Mouse (Mus musculus): Measurements from ENCODE around the gene Enpp7. TPM values are rescaled to one million over a fixed set of nuclear protein-coding genes. Genes with fewer than 3 reads are reported as not detected.

Gene Enpp7
- polyA plus RNA-seq, 1 experiment from 2014 or later = not detected

GRCm38 (mm10) chr11:118985571-118985970, 2.4 kb upstream of the Enpp7 start:
- WGBS = 70% methylated on average over 5 of the region's 5 CpGs
- H3K4me3 ChIP-seq (ENCODE audit: low read length) = no peak overlapping the region
- no peak overlapping the region for H3K27ac ChIP-seq (ENCODE audit: low read length)
- no peak overlapping the region for H3K9ac ChIP-seq (replicated peaks; ENCODE audit: low read length)
- no peak for ATAC-seq (ENCODE audit: low FRiP score, low TSS enrichment)
- no peaks in the 10 kb centered on the region for H3K4me1 ChIP-seq (ENCODE audit: insufficient read depth, low read length)
- no peaks in the 10 kb centered on the region for H3K36me3 ChIP-seq (ENCODE audit: insufficient read depth, low read length)
- no peak overlapping the region for H3K4me2 ChIP-seq (replicated peaks; ENCODE audit: low read depth, low read length)
- H3K9me3 ChIP-seq (ENCODE audit: low read length) = no peaks in the 10 kb centered on the region
- H3K27me3 ChIP-seq (ENCODE audit: insufficient read depth, low read length) = no peaks in the 10 kb centered on the region; the same call in 1 of the 2 replicates

GRCm38 (mm10) chr11:118992781-118993180, 4.8 kb downstream of the Enpp7 start:
- 55% methylated on average over 3 of the region's 3 CpGs for WGBS
- Histone ChIP-seq H3K27ac (ENCODE audit: low read length) (no peak overlapping the region), H3K27me3 (ENCODE audit: insufficient read depth, low read length) (0 out of 2 replicates have a peak, but pooled peaks cover 3% of the 10 kb centered on the region), H3K9me3 (ENCODE audit: low read length) (no peaks in the 10 kb centered on the region), H3K9ac (replicated peaks; ENCODE audit: low read length) (no peak overlapping the region), H3K4me2 (replicated peaks; ENCODE audit: low read depth, low read length) (no peak overlapping the region), H3K36me3 (ENCODE audit: insufficient read depth, low read length) (no peaks in the 10 kb centered on the region), H3K4me1 (ENCODE audit: insufficient read depth, low read length) (no peaks in the 10 kb centered on the region), H3K4me3 (ENCODE audit: low read length) (no peak overlapping the region)
- no peak for ATAC-seq (ENCODE audit: low FRiP score, low TSS enrichment)

- ATAC-seq (ENCODE audit: low FRiP score, low TSS enrichment) = 0 out of 2 replicates have a peak, but pooled peaks have one; percentile 22
- Histone ChIP-seq H3K4me1 (ENCODE audit: insufficient read depth, low read length) (peaks cover 8% of the 10 kb centered on the region; the same call in 1 of the 2 replicates), H3K9me3 (ENCODE audit: low read length) (no peaks in the 10 kb centered on the region), H3K4me3 (ENCODE audit: low read length) (no peak overlapping the region), H3K27me3 (ENCODE audit: insufficient read depth, low read length) (peaks cover 20% of the 10 kb centered on the region), H3K9ac (replicated peaks; ENCODE audit: low read length) (no peak overlapping the region), H3K27ac (ENCODE audit: low read length) (no peak overlapping the region), H3K4me2 (replicated peaks; ENCODE audit: low read depth, low read length) (no peak overlapping the region), H3K36me3 (ENCODE audit: insufficient read depth, low read length) (no peaks in the 10 kb centered on the region)
- WGBS = 21% methylated on average over 4 of the region's 4 CpGs
Observed at GRCm38 (mm10) chr11:118995448-118995847, 7.5 kb downstream of the Enpp7 start.

GRCm38 (mm10) chr11:118997182-118997581, 9.2 kb downstream of the Enpp7 start:
- ATAC-seq (ENCODE audit: low FRiP score, low TSS enrichment) = no peak
- WGBS = 63% methylated on average over 3 of the region's 3 CpGs
- no peaks in the 10 kb centered on the region for H3K36me3 ChIP-seq (ENCODE audit: insufficient read depth, low read length)
- H3K9ac ChIP-seq (replicated peaks; ENCODE audit: low read length) = no peak overlapping the region
- peaks cover 3% of the 10 kb centered on the region; the same call in 1 of the 2 replicates for H3K9me3 ChIP-seq (ENCODE audit: low read length)
- H3K4me1 ChIP-seq (ENCODE audit: insufficient read depth, low read length) = peaks cover 8% of the 10 kb centered on the region; the same call in 1 of the 2 replicates
- no peak overlapping the region for H3K4me3 ChIP-seq (ENCODE audit: low read length)
- no peak overlapping the region for H3K27ac ChIP-seq (ENCODE audit: low read length)
- H3K4me2 ChIP-seq (replicated peaks; ENCODE audit: low read depth, low read length) = no peak overlapping the region
- H3K27me3 ChIP-seq (ENCODE audit: insufficient read depth, low read length) = peaks cover 24% of the 10 kb centered on the region

DNA sequence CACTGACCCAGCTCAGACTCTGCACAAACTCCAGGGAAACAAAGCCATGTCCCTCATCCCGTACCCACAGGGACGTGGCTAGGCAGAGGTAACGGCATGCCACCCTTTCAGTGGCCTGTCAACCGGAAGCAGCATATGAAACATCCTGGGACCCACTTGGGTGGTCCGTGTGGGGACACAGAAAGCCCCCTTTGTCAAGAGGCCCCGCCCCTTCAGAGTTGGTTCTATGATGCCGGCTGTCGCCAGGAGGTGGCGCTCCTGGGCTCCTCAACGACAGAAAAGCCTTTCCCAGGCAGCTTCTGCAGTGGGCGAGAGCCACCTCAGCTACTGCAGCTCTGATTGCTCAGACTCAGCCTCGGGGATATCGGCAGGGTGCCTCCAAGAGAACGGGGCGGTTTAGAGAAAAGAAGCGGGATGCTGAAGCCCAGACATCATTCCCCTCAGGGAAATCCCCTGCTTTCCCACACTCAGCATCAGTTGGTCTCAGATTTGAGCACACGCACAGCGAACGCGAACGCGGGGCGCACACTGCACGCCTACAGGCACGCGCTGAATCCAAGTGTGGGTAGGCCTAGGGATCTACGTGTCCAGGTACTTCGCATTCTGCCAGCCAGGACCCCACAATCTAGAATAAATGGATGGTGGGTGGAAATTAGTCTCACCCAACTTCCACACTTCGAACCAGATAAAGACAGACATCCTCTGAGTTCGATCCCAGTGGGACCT, 10.7 kb downstream of the Enpp7 start:
- H3K36me3 ChIP-seq (ENCODE audit: insufficient read depth, low read length) = no peaks in the 10 kb centered on the region
- H3K4me2 ChIP-seq (replicated peaks; ENCODE audit: low read depth, low read length) = peak overlapping the region; percentile 44
- no peak overlapping the region for H3K27ac ChIP-seq (ENCODE audit: low read length)
- H3K9ac ChIP-seq (replicated peaks; ENCODE audit: low read length) = no peak overlapping the region
- peak overlapping the region; percentile 23 for H3K4me3 ChIP-seq (ENCODE audit: low read length)
- H3K9me3 ChIP-seq (ENCODE audit: low read length) = peaks cover 3% of the 10 kb centered on the region; the same call in 1 of the 2 replicates
- 9% methylated on average over 30 of the region's 30 CpGs for WGBS
- ATAC-seq (ENCODE audit: low FRiP score, low TSS enrichment) = no peak
- peaks cover 26% of the 10 kb centered on the region for H3K27me3 ChIP-seq (ENCODE audit: insufficient read depth, low read length)
- peaks cover 8% of the 10 kb centered on the region; the same call in 1 of the 2 replicates for H3K4me1 ChIP-seq (ENCODE audit: insufficient read depth, low read length)

DNA sequence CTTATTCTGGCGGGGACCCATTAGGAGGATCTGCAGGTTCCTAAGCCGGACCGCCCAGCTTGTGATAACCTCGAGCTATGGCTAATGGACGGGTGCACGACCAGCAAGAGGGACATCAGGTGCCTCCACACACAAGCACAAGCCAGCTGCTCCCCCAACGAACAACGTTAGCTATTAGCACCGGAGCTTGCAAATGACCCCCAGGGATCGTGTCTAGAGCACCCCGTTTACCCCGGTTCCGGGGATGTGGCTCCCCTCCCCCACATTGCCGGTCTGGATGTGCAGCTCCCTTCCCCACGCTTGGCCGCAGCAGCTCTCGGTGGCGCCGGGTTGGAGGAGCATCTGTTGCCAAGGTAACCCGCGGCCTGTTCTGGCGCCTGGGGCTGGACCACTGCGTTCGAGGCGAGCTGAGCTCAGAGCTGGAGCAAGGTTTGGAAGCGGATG, 11.4 kb downstream of the Enpp7 start:
- WGBS = 3% methylated on average over 26 of the region's 26 CpGs

DNA sequence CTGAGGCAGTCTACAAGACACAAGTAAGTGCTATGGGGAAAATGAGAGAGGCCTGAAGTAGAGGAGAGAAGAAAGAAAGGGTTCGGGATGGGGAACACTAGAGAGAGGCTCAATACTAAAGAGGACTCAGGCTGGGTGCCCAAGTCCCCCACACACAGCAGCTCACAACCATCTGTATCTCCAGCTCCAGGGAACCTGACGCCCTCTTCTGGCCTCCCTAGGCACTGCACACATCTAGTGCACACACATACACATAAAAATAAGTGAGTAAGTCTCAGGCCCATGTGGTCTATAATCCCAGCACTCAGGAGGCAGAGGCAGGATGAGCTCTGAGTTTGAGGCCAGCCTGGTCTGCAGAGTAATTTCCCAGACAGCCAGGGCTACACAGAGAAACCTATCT, 12.9 kb downstream of the Enpp7 start:
- Histone ChIP-seq H3K4me2 (replicated peaks; ENCODE audit: low read depth, low read length) (no peak overlapping the region), H3K27ac (ENCODE audit: low read length) (no peak overlapping the region), H3K9me3 (ENCODE audit: low read length) (peaks cover 3% of the 10 kb centered on the region; the same call in 1 of the 2 replicates), H3K36me3 (ENCODE audit: insufficient read depth, low read length) (no peaks in the 10 kb centered on the region), H3K4me1 (ENCODE audit: insufficient read depth, low read length) (peaks cover 8% of the 10 kb centered on the region; the same call in 1 of the 2 replicates), H3K4me3 (ENCODE audit: low read length) (no peak overlapping the region), H3K9ac (replicated peaks; ENCODE audit: low read length) (no peak overlapping the region), H3K27me3 (ENCODE audit: insufficient read depth, low read length) (peaks cover 26% of the 10 kb centered on the region)
- 74% methylated on average over 2 of the region's 2 CpGs for WGBS
- no peak for ATAC-seq (ENCODE audit: low FRiP score, low TSS enrichment)

More for the DNA sequence above, 11.4 kb downstream of the Enpp7 start:
- no peaks in the 10 kb centered on the region for H3K36me3 ChIP-seq (ENCODE audit: insufficient read depth, low read length)
- H3K27ac ChIP-seq (ENCODE audit: low read length) = no peak overlapping the region
- no peak overlapping the region for H3K9ac ChIP-seq (replicated peaks; ENCODE audit: low read length)
- peaks cover 8% of the 10 kb centered on the region; the same call in 1 of the 2 replicates for H3K4me1 ChIP-seq (ENCODE audit: insufficient read depth, low read length)
- ATAC-seq (ENCODE audit: low FRiP score, low TSS enrichment) = no peak
- H3K4me2 ChIP-seq (replicated peaks; ENCODE audit: low read depth, low read length) = no peak overlapping the region
- H3K27me3 ChIP-seq (ENCODE audit: insufficient read depth, low read length) = peaks cover 26% of the 10 kb centered on the region
- H3K4me3 ChIP-seq (ENCODE audit: low read length) = no peak overlapping the region
- H3K9me3 ChIP-seq (ENCODE audit: low read length) = peaks cover 3% of the 10 kb centered on the region; the same call in 1 of the 2 replicates

DNA sequence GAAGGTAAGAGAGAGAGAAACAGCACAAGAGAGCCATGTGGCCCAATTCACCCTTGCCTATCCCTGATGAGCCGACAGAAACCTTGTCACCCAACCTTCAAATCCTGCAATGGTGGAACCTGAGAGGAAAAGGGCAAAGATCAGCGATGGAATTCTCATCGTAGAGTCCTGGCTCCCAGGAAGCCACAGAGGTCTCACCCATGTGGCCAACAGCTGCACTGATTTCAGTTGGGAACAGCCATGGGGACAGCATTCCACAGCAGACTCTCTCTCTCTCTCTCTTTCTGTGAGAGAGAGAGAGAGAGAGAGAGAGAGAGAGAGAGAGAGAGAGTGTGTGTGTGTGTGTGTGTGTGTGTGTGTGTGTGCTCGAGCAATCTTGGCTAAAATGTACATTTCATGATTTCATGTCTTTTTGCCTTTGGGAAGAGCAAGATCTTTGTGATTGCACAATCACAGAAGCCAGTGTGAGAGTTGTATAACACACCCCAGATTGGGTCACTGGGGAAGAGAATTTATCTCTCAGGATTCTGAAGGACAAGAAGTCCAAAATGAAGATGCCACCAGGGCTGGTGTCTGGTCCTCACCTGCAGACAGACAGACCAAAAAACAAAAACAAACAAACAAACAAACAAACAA, 13.6 kb downstream of the Enpp7 start:
- peaks cover 8% of the 10 kb centered on the region; the same call in 1 of the 2 replicates for H3K4me1 ChIP-seq (ENCODE audit: insufficient read depth, low read length)
- no peak for ATAC-seq (ENCODE audit: low FRiP score, low TSS enrichment)
- H3K9me3 ChIP-seq (ENCODE audit: low read length) = peaks cover 3% of the 10 kb centered on the region; the same call in 1 of the 2 replicates
- WGBS = 63% methylated on average over 4 of the region's 4 CpGs
- H3K4me2 ChIP-seq (replicated peaks; ENCODE audit: low read depth, low read length) = no peak overlapping the region
- H3K27me3 ChIP-seq (ENCODE audit: insufficient read depth, low read length) = peaks cover 26% of the 10 kb centered on the region
- H3K4me3 ChIP-seq (ENCODE audit: low read length) = no peak overlapping the region
- H3K36me3 ChIP-seq (ENCODE audit: insufficient read depth, low read length) = no peaks in the 10 kb centered on the region
- no peak overlapping the region for H3K9ac ChIP-seq (replicated peaks; ENCODE audit: low read length)
- no peak overlapping the region for H3K27ac ChIP-seq (ENCODE audit: low read length)

- Histone ChIP-seq H3K9me3 (ENCODE audit: low read length) (peaks cover 3% of the 10 kb centered on the region; the same call in 1 of the 2 replicates), H3K27ac (ENCODE audit: low read length) (no peak overlapping the region), H3K27me3 (ENCODE audit: insufficient read depth, low read length) (peaks cover 5% of the 10 kb centered on the region), H3K4me2 (replicated peaks; ENCODE audit: low read depth, low read length) (no peak overlapping the region), H3K4me3 (ENCODE audit: low read length) (no peak overlapping the region), H3K9ac (replicated peaks; ENCODE audit: low read length) (no peak overlapping the region), H3K4me1 (ENCODE audit: insufficient read depth, low read length) (peaks cover 4% of the 10 kb centered on the region; the same call in 1 of the 2 replicates), H3K36me3 (ENCODE audit: insufficient read depth, low read length) (no peaks in the 10 kb centered on the region)
- WGBS = 82% methylated on average over 10 of the region's 10 CpGs
- no peak for ATAC-seq (ENCODE audit: low FRiP score, low TSS enrichment)
Observed at GRCm38 (mm10) chr11:119005547-119006275, 17.7 kb downstream of the Enpp7 start.
